Mouse (Mus musculus) heart, embryonic 11.5 days (tissue): ENCODE measurements around the gene Tuba1c. TPM values are rescaled to one million over a fixed set of nuclear protein-coding genes. Genes with fewer than 3 reads are reported as not detected.

Experiments used
- ATAC-seq: fragments of 200-750 bp; cut with Nextera tagmentation; replicated peaks from 2 replicates; pipeline ENCODE4 v1.8.0; 2017; ENCODE audit warnings: moderate library complexity; ENCODE audit not compliant: insufficient number of reproducible peaks, low FRiP score, low TSS enrichment
- H3K27ac ChIP-seq: fragments of 300-500 bp; sonication (generic); 2 replicates; pipeline ENCODE4 v1.5.1; 2014; ENCODE audit warnings: mild to moderate bottlenecking, low read depth, low read length
- H3K27me3 ChIP-seq: fragments of 300-500 bp; sonication (generic); 2 replicates; pipeline ENCODE4 v1.6.1; 2014; ENCODE audit warnings: mild to moderate bottlenecking, low read length, mixed read lengths; ENCODE audit not compliant: control insufficient read depth, insufficient read depth
- H3K36me3 ChIP-seq: fragments of 300-500 bp; sonication (generic); 2 replicates; pipeline ENCODE4 v1.6.1; 2014; ENCODE audit warnings: mild to moderate bottlenecking, low read length, moderate library complexity, mixed read lengths; ENCODE audit not compliant: control insufficient read depth, insufficient read depth
- H3K4me1 ChIP-seq: fragments of 300-500 bp; sonication (generic); 2 replicates; pipeline ENCODE4 v1.6.1; 2014; ENCODE audit warnings: low read length; ENCODE audit not compliant: control insufficient read depth, insufficient read depth
- H3K4me2 ChIP-seq: fragments of 300-500 bp; sonication (generic); 2 replicates; pipeline ENCODE4 v1.6.1; 2014; ENCODE audit warnings: mild to moderate bottlenecking, moderate library complexity
- H3K4me3 ChIP-seq: fragments of 300-500 bp; sonication (generic); 2 replicates; pipeline ENCODE4 v1.5.1; 2014; ENCODE audit warnings: low read depth, low read length
- H3K9ac ChIP-seq: fragments of 300-500 bp; sonication (generic); 2 replicates; pipeline ENCODE4 v1.6.1; 2014; ENCODE audit warnings: mild to moderate bottlenecking, low read depth, low read length, moderate library complexity
- H3K9me3 ChIP-seq: fragments of 300-500 bp; sonication (generic); replicated peaks from 2 replicates; pipeline ENCODE4 v1.6.1; 2016; ENCODE audit warnings: low read length; ENCODE audit not compliant: control insufficient read depth
- WGBS: fragments of 180-500 bp; shearing (Covaris S2); extraction: QIAGEN DNeasy Blood & Tissue Kit; methylation state at CpG from one replicate; pipeline ENCODE4 v1.1.7; 2014; ENCODE audit not compliant: insufficient replicate concordance; 5-methylcytosine and 5-hydroxymethylcytosine counted together
- polyA plus RNA-seq: library from polyadenylated mRNA; unstranded; fragments of >200 nt; fragmentation: Nextera tagmentation; extraction: Ambion mirVana; gene quantifications from 2 replicates; pipeline ENCODE4 v1.2.1, GENCODE M21; 2014

Gene Tuba1c
- polyA plus RNA-seq, 1 experiment from 2014 or later: 169 TPM

DNA sequence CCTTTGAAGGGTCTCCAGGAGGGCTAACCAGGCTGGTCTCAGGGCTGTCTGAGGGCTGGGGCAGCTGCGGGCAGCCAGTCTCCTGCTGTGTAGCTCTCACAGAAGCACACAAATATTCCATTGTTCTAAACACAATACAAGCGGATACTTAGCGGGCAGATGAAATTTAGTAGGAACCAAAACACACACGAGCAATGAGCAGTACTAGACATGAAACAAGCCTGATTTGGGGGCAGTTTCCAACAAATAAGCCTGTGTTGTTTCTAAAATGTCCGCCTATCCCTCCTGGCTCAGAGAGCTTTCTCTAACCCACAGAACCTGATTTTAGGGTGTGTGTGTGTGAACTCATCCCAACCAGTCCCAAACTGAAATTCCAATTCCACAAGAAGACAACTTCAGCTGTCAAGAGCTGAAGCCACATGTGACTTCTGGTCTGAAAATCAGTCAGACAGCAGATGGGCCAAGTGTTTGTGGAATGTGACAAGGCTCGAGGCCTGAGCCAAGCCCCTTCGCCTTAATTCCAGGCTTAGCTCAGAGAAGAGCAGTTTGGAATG, 42.5 kb upstream of the Tuba1c start:
- H3K9ac ChIP-seq: no peak overlapping the region
- H3K4me1 ChIP-seq: peaks cover 61% of the 10 kb centered on the region
- ATAC-seq: no peak
- peak overlapping the region; percentile 3; the same call in 1 of the 2 replicates for H3K4me2 ChIP-seq
- H3K36me3 ChIP-seq: no peaks in the 10 kb centered on the region
- H3K4me3 ChIP-seq: no peak overlapping the region
- H3K27ac ChIP-seq: peak overlapping the region; percentile 80
- no peaks in the 10 kb centered on the region for H3K9me3 ChIP-seq
- WGBS: 27% methylated on average over 7 of the region's 7 CpGs
- H3K27me3 ChIP-seq: no peaks in the 10 kb centered on the region

DNA sequence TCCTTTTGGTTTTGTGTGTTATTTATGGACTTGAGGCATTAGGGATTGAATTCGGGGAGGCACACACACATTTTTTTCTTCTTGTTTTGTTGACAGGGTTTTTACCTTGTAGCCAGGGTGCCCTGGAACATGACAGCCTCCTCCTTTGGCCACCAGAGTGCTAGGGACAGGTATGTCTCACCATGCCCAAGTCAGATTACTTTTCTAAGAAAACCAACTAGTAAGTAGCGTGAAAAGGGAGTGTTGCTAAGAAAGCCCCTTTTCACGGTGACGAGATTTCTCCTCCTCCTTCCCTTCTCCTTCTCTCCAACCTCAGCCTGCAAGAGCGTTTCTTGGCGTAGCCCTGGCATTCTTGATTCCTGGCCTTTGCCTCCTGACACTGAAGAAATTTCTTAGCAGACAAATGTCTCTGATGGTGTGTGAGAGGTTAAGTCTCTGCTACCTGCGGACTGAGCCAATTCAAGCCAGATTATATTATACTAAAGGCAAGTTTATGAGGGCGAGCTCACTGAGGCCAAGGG, 42.0 kb upstream of the Tuba1c start:
- H3K9ac ChIP-seq: no peak overlapping the region
- H3K36me3 ChIP-seq: no peaks in the 10 kb centered on the region
- H3K4me3 ChIP-seq: no peak overlapping the region
- 57% methylated on average over 8 of the region's 8 CpGs for WGBS
- H3K9me3 ChIP-seq: no peaks in the 10 kb centered on the region
- no peaks in the 10 kb centered on the region for H3K27me3 ChIP-seq
- peak overlapping the region; percentile 80 for H3K27ac ChIP-seq
- no peak for ATAC-seq
- peaks cover 66% of the 10 kb centered on the region for H3K4me1 ChIP-seq
- no peak overlapping the region for H3K4me2 ChIP-seq

GRCm38 (mm10) chr15:98988787-98989186, 40.9 kb upstream of the Tuba1c start:
- Histone ChIP-seq H3K4me2 (no peak overlapping the region), H3K36me3 (no peaks in the 10 kb centered on the region), H3K27me3 (no peaks in the 10 kb centered on the region), H3K9ac (no peak overlapping the region), H3K4me3 (no peak overlapping the region), H3K4me1 (peaks cover 62% of the 10 kb centered on the region), H3K9me3 (no peaks in the 10 kb centered on the region), H3K27ac (no peak overlapping the region)
- no peak for ATAC-seq
- 77% methylated on average over 3 of the region's 3 CpGs for WGBS

GRCm38 (mm10) chr15:98989701-98990430, 39.8 kb upstream of the Tuba1c start:
- Histone ChIP-seq H3K4me1 (peaks cover 57% of the 10 kb centered on the region), H3K9ac (no peak overlapping the region), H3K4me2 (no peak overlapping the region), H3K9me3 (no peaks in the 10 kb centered on the region), H3K36me3 (no peaks in the 10 kb centered on the region), H3K27ac (no peak overlapping the region), H3K4me3 (no peak overlapping the region), H3K27me3 (no peaks in the 10 kb centered on the region)
- 36% methylated on average over 12 of the region's 12 CpGs for WGBS
- ATAC-seq: no peak

DNA sequence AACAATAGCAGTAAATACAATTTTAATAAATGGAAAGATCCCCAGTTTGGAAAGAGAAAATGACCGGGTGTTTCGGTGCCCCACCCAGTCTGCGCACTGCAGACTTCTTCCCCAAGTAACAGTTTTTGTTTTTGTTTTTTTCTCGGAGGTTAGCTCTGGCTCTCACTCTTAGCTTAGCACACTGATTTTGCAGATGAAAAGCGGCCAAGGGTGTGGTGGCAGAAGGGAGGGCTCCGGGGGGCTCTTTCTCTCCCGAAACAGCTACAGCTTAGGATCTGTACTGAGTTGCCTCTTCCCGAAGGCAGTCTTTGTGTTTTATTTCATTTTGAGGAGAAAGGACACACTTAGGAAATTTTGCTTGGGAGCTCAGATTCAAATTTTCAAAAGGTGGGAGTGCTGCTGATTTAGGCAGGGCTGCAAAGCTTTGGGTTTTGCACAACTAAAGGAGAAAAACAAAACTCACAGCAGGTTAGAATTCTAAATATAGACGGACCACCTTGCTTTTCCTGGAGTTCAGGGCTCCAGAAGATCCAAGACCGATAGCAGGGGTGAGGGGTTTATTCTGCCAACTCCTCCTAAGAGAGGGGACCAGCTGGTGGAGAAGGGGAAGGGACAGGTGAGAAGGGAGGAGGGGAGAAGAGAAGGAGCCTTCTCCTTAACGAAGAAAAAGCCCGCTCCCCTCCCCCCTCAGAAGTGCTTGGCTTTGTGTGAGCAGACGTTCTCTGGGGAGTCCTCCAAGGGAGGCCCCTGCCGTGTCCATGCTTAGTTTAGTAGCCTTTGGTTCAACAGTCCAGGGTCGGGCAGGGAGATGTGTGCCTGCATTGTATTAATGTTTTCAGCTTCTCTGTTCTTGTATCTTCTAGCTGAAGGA, 38.8 kb upstream of the Tuba1c start:
- Histone ChIP-seq H3K4me1 (peaks cover 53% of the 10 kb centered on the region), H3K27me3 (no peaks in the 10 kb centered on the region), H3K4me3 (no peak overlapping the region), H3K4me2 (peak overlapping the region; percentile 39), H3K36me3 (no peaks in the 10 kb centered on the region), H3K27ac (peak overlapping the region; percentile 38), H3K9ac (peak overlapping the region; percentile 60), H3K9me3 (no peaks in the 10 kb centered on the region)
- WGBS: 23% methylated on average over 15 of the region's 15 CpGs
- no peak for ATAC-seq

DNA sequence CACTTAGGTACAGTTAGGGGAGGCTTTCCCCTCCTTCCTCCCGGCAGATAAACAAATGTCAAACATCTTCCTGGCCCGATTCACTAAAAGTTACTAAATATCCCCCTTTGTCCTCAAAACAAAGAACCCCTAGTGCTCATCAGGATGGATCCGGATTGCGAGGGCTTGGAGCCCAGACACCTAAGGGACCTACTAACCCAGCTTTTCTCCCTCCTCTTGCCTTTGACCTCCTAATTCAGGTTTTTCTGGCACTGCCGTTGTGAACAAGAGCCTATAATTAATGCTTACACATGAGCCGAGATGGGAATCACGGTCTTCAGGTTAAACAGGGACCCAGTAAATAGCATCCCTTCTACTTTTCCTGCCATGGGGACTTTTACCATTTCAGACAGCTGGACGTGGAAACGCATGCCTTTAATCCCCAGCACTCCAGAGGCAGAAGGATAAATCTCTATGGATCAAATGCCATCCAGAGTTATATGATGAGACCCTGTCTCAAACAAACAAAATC, 38.1 kb upstream of the Tuba1c start:
- WGBS: 34% methylated on average over 9 of the region's 9 CpGs
- H3K9ac ChIP-seq: peak overlapping the region; percentile 60; the same call in 1 of the 2 replicates
- no peaks in the 10 kb centered on the region for H3K9me3 ChIP-seq
- no peaks in the 10 kb centered on the region for H3K36me3 ChIP-seq
- peak overlapping the region; percentile 38; the same call in 1 of the 2 replicates for H3K27ac ChIP-seq
- H3K4me1 ChIP-seq: peaks cover 57% of the 10 kb centered on the region
- ATAC-seq: no peak
- H3K4me2 ChIP-seq: peak overlapping the region; percentile 39
- no peak overlapping the region for H3K4me3 ChIP-seq
- H3K27me3 ChIP-seq: no peaks in the 10 kb centered on the region

GRCm38 (mm10) chr15:98992086-98992912, 37.4 kb upstream of the Tuba1c start:
- H3K4me2 ChIP-seq: peak overlapping the region; percentile 66
- no peaks in the 10 kb centered on the region for H3K9me3 ChIP-seq
- ATAC-seq: no peak
- H3K27ac ChIP-seq: peak overlapping the region; percentile 94
- H3K4me1 ChIP-seq: peaks cover 57% of the 10 kb centered on the region
- no peaks in the 10 kb centered on the region for H3K36me3 ChIP-seq
- 32% methylated on average over 17 of the region's 17 CpGs for WGBS
- peak overlapping the region; percentile 39 for H3K4me3 ChIP-seq
- H3K27me3 ChIP-seq: no peaks in the 10 kb centered on the region
- H3K9ac ChIP-seq: peak overlapping the region; percentile 69
